Mouse (Mus musculus) bone marrow, adult 2 months (tissue): ENCODE measurements around the gene Car3.
A peak's percentile ranks its signal among the peaks of the same experiment; 100 is the strongest.

ENCODE experiments used
- CTCF ChIP-seq: fragments of 200-500 bp; IDR thresholded peaks from 2 replicates; pipeline ENCODE4 v1.5.1; 2011; ENCODE audit warnings: low read length, control low read depth; ENCODE audit not compliant: control insufficient read depth, insufficient read depth
- POLR2A ChIP-seq: fragments of 200-500 bp; IDR thresholded peaks from 2 replicates; pipeline ENCODE4 v1.6.1; 2011; ENCODE audit warnings: low read depth, mild to moderate bottlenecking, control low read depth, low read length, borderline replicate concordance; ENCODE audit not compliant: control insufficient read depth

GRCm38 (mm10) chr3:14882756-14883155 lies 19.4 kb downstream of the Car3 start:
- no peak for TF ChIP-seq CTCF
- peak; percentile 7; the same call in 1 of the 2 replicates for TF ChIP-seq POLR2A
